Mouse (Mus musculus) brain, adult 2 months (tissue): Measurements from ENCODE around the gene Gys1.

Source experiments
- DNase-seq: peaks from one replicate; pipeline ENCODE4 v3.0.0; 2011; ENCODE audit warnings: low read depth, low spot score

Gene Gys1

GRCm38 (mm10) chr7:45414740-45415224 is 19.9 kb upstream of the Gys1 start:
- no peak for DNase-seq

GRCm38 (mm10) chr7:45415636-45416035 is 19.0 kb upstream of the Gys1 start:
- peak; percentile 51 for DNase-seq

GRCm38 (mm10) chr7:45417962-45418492 is 16.6 kb upstream of the Gys1 start:
- DNase-seq = no peak

- no peak for DNase-seq
Measured at GRCm38 (mm10) chr7:45419859-45420614, 14.6 kb upstream of the Gys1 start.

- no peak for DNase-seq
Measured at GRCm38 (mm10) chr7:45420615-45420919, 14.1 kb upstream of the Gys1 start, which contains the start of gene Lhb. Lhb (plus strand) TSS chr7:45420820.

GRCm38 (mm10) chr7:45421194-45421593 is 13.4 kb upstream of the Gys1 start:
- no peak for DNase-seq

GRCm38 (mm10) chr7:45426556-45426955 is 8.1 kb upstream of the Gys1 start:
- DNase-seq = no peak

- no peak for DNase-seq
Measured at GRCm38 (mm10) chr7:45433835-45434202, 825 bp upstream of the Gys1 start.

GRCm38 (mm10) chr7:45435038-45435437 is 394 bp downstream of the Gys1 start:
- DNase-seq = peak; percentile 33

GRCm38 (mm10) chr7:45436444-45436843 is 1.8 kb downstream of the Gys1 start:
- no peak for DNase-seq

- DNase-seq = no peak
Measured at GRCm38 (mm10) chr7:45437046-45437445, 2.4 kb downstream of the Gys1 start.

- DNase-seq = peak; percentile 66
Measured at GRCm38 (mm10) chr7:45437521-45438276, 3.1 kb downstream of the Gys1 start, which contains the start of gene Ruvbl2. Ruvbl2 (minus strand) TSS chr7:45438096.

- DNase-seq = no peak
Measured at GRCm38 (mm10) chr7:45443526-45444420, 9.1 kb downstream of the Gys1 start.

GRCm38 (mm10) chr7:45446589-45446988 is 11.9 kb downstream of the Gys1 start:
- no peak for DNase-seq

- DNase-seq = peak; percentile 66
Measured at GRCm38 (mm10) chr7:45447325-45447990, 12.8 kb downstream of the Gys1 start.

- no peak for DNase-seq
Measured at GRCm38 (mm10) chr7:45449974-45450373, 15.3 kb downstream of the Gys1 start.

- peak; percentile 93 for DNase-seq
Measured at GRCm38 (mm10) chr7:45451344-45451982, 16.8 kb downstream of the Gys1 start.

GRCm38 (mm10) chr7:45454971-45455370 is 20.3 kb downstream of the Gys1 start:
- DNase-seq = no peak

- no peak for DNase-seq
Measured at GRCm38 (mm10) chr7:45455932-45456696, 21.5 kb downstream of the Gys1 start.

- no peak for DNase-seq
Measured at GRCm38 (mm10) chr7:45456721-45457203, 22.1 kb downstream of the Gys1 start.
